Mouse (Mus musculus): ENCODE results near the gene Ass1. TPM values are rescaled to one million over a fixed set of nuclear protein-coding genes. Genes with fewer than 3 reads are reported as not detected.

Ass1 gene
- polyA plus RNA-seq (2017; shearing (Covaris generic)), result 100 to 1,000 TPM; 103 to 123 TPM

GRCm38 (mm10) chr2:31469931-31470682 is at the start of gene Ass1:
Gene Ass1 (plus strand): TSS chr2:31470207.

Other genes starting within 250 kb of the Ass1 start
- gene Ncs1, start 224.4 kb upstream of the Ass1 start, polyA plus RNA-seq (2017; shearing (Covaris generic)), result 1 to 10 TPM in 1 of 2 experiments, under 1 TPM in 1; 0.46 to 2.4 TPM
- 1 to 10 TPM in 1 of 2 experiments, under 1 TPM in 1; 0.61 to 1.1 TPM for gene Hmcn2, start 155.8 kb upstream of the Ass1 start, polyA plus RNA-seq (2017; shearing (Covaris generic))
- gene Fubp3, start 102.4 kb downstream of the Ass1 start, polyA plus RNA-seq (2017; shearing (Covaris generic)), result 10 to 100 TPM; 24.3 to 33.6 TPM
- not detected for gene Prdm12, start 169.8 kb downstream of the Ass1 start, polyA plus RNA-seq (2017; shearing (Covaris generic))
- gene Exosc2, start 200.5 kb downstream of the Ass1 start, polyA plus RNA-seq (2017; shearing (Covaris generic)), result 10 to 100 TPM; 31.1 to 48.5 TPM
- 10 to 100 TPM; 19.0 to 20.3 TPM for gene Abl1, start 218.2 kb downstream of the Ass1 start, polyA plus RNA-seq (2017; shearing (Covaris generic))